Mouse (Mus musculus) embryonic facial prominence, embryonic 12.5 days (tissue): ENCODE data around the gene Icam5. TPM values are rescaled to one million over a fixed set of nuclear protein-coding genes. Genes with fewer than 3 reads are reported as not detected.
A peak's percentile ranks its signal among the peaks of the same experiment; 100 is the strongest.
"Not testable (repeated sequence)": the region's sequence is repeated elsewhere in the genome, so short reads cannot be mapped to it uniquely, and the experiment has no call there.

Experiments used
- ATAC-seq: fragments of 200-750 bp; cut with Nextera tagmentation; 2 replicates; pipeline ENCODE4 v1.8.0; 2017; ENCODE audit not compliant: insufficient number of reproducible peaks, insufficient read depth, low FRiP score, low TSS enrichment
- H3K27ac ChIP-seq: fragments of 300-500 bp; sonication (generic); 2 replicates; pipeline ENCODE4 v1.5.1; 2016; ENCODE audit warnings: mild to moderate bottlenecking
- H3K27me3 ChIP-seq: fragments of 300-500 bp; sonication (generic); 2 replicates; pipeline ENCODE4 v1.6.1; 2016; ENCODE audit warnings: mild to moderate bottlenecking, moderate library complexity
- H3K36me3 ChIP-seq: fragments of 300-500 bp; sonication (generic); 2 replicates; pipeline ENCODE4 v1.6.1; 2016; ENCODE audit warnings: mild to moderate bottlenecking
- H3K4me1 ChIP-seq: fragments of 300-500 bp; sonication (generic); 2 replicates; pipeline ENCODE4 v1.6.1; 2016
- H3K4me2 ChIP-seq: fragments of 300-500 bp; sonication (generic); replicated peaks from 2 replicates; pipeline ENCODE4 v1.6.1; 2016; ENCODE audit warnings: mild to moderate bottlenecking, moderate library complexity
- H3K4me3 ChIP-seq: fragments of 300-500 bp; sonication (generic); 2 replicates; pipeline ENCODE4 v1.5.1; 2016; ENCODE audit warnings: mild to moderate bottlenecking
- H3K9ac ChIP-seq: fragments of 300-500 bp; sonication (generic); 2 replicates; pipeline ENCODE4 v1.6.1; 2016; ENCODE audit warnings: mild to moderate bottlenecking, moderate library complexity
- H3K9me3 ChIP-seq: fragments of 300-500 bp; sonication (generic); 2 replicates; pipeline ENCODE4 v1.6.1; 2016; ENCODE audit warnings: mild to moderate bottlenecking, moderate library complexity
- WGBS: fragments of 180-500 bp; shearing (Covaris S2); methylation state at CpG from one replicate; pipeline ENCODE4 v1.1.7; 2016; 5-methylcytosine and 5-hydroxymethylcytosine counted together
- polyA plus RNA-seq: library from polyadenylated mRNA; unstranded; fragments of >200 nt; fragmentation: Nextera tagmentation; extraction: Ambion mirVana; gene quantifications from 2 replicates; pipeline ENCODE4 v1.2.1, GENCODE M21; 2016

The Icam5 gene
- polyA plus RNA-seq, 1 experiment from 2014 or later, result 0.23 TPM

DNA sequence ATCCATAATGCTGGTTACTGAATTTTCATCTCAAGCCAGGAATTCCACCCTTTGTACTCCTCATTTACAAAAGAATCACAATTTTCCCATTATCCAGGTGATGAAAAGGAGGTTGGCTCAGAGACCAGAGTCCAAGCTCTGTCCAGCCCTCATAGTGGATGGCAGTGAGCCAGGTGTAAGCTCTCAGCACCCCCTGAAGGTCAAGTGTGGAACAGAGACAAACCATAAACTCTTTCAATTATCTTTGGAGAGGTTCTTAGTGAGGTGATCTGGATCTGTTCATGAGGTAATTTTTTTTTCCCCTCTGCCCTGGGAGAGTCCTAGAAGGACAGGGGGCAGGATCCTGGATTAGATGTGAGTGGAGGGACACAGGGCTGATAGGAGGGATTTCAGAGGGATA lies 31.1 kb upstream of the Icam5 start:
- no peak overlapping the region for H3K9ac ChIP-seq
- H3K4me2 ChIP-seq, result no peak overlapping the region
- H3K36me3 ChIP-seq, result peaks cover 15% of the 10 kb centered on the region
- no peaks in the 10 kb centered on the region for H3K27me3 ChIP-seq
- ATAC-seq, result no peak
- H3K4me3 ChIP-seq, result no peak overlapping the region
- H3K4me1 ChIP-seq, result peaks cover 4% of the 10 kb centered on the region
- no peaks in the 10 kb centered on the region for H3K9me3 ChIP-seq
- H3K27ac ChIP-seq, result no peak overlapping the region

DNA sequence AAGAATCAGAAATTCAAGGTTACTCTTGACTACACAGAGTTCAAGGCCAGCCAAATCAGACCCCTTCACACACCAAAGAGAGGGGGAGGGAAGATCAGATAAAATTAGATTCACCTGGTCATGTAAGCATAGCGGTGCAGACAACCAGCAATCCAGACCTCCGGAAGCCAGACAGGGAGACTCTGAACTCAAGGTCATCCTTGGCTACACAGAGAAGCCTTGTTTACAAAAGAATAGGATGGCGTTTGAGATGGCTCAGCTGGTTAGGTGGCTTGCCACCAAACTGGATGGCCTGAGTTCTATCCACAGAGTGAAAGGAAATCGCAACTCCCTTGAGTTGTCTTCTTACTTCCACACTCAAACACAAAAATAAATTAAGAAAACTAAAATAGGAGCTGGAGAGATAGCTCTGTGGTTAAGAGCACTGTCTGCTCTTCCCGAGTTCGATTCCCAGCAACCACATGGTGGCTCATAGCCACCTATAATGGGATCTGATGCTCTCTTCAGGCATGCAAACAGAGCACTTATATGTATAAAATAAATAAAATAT lies 30.1 kb upstream of the Icam5 start:
- no peak overlapping the region for H3K4me2 ChIP-seq
- H3K27me3 ChIP-seq, result no peaks in the 10 kb centered on the region
- H3K9me3 ChIP-seq, result no peaks in the 10 kb centered on the region
- no peak overlapping the region for H3K27ac ChIP-seq
- 67% methylated on average over 6 of the region's 6 CpGs for WGBS
- H3K4me3 ChIP-seq, result no peak overlapping the region
- no peak overlapping the region for H3K9ac ChIP-seq
- no peak for ATAC-seq
- peaks cover 24% of the 10 kb centered on the region for H3K36me3 ChIP-seq
- H3K4me1 ChIP-seq, result peaks cover 4% of the 10 kb centered on the region

- no peak for ATAC-seq
- Histone ChIP-seq H3K27ac (peak overlapping the region; percentile 83; the same call in 1 of the 2 replicates), H3K36me3 (peaks cover 29% of the 10 kb centered on the region), H3K27me3 (no peaks in the 10 kb centered on the region), H3K9me3 (no peaks in the 10 kb centered on the region), H3K4me1 (peaks cover 4% of the 10 kb centered on the region), H3K4me2 (peak overlapping the region; percentile 86), H3K9ac (peak overlapping the region; percentile 76), H3K4me3 (peak overlapping the region; percentile 92)
- 13% methylated on average over 7 of the region's 7 CpGs for whole genome bisulfite sequencing
Measured at GRCm38 (mm10) chr9:21002270-21002626, 29.6 kb upstream of the Icam5 start.

GRCm38 (mm10) chr9:21002627-21003551 lies 29.0 kb upstream of the Icam5 start, which contains the start of gene Mrpl4:
Gene Mrpl4 (plus strand): TSS chr9:21002738.
- H3K4me2 ChIP-seq, result peak within 1 kb of the TSS; percentile 86
- H3K9ac ChIP-seq, result peak within 1 kb of the TSS; percentile 76
- H3K4me3 ChIP-seq, result peak within 1 kb of the TSS; percentile 92
- H3K4me1 ChIP-seq, result peaks cover 4% of the 10 kb centered on the region
- H3K36me3 ChIP-seq, result peaks cover 35% of the 10 kb centered on the region
- no peaks in the 10 kb centered on the region for H3K9me3 ChIP-seq
- ATAC-seq, result peak; percentile 74
- under 1% methylated on average over 72 of the region's 72 CpGs for WGBS
- peak within 1 kb of the TSS; percentile 83 for H3K27ac ChIP-seq
- H3K27me3 ChIP-seq, result no peaks in the 10 kb centered on the region

DNA sequence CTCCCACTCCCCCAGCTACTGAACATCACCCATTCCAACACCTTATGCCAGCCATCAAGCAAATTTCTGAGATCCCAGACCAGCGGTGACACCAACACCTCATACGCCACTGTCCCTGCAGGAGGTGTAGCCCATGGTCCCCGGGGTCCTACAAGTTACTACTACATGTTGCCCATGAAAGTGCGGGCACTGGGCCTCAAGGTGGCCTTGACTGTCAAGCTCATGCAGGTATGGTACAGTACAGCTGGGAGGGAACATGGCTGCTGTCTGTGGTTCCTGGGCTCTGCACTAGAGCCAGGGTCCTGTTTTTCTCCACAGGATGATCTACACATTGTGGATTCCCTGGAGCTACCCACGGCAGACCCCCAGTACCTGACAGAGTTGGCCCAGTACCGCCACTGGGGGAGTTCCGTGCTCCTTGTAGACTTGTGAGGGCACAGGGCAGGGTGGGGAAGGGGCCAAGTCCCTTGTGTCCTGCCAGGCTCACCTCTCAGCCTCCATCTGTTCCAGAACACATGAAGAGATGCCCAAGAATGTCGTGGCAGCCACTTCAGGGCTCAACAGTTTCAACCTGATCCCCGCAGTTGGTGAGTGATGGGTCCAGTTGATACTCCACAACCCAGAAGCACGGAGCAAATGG lies 24.4 kb upstream of the Icam5 start:
- no peak overlapping the region for H3K27ac ChIP-seq
- no peak overlapping the region for H3K9ac ChIP-seq
- ATAC-seq, result no peak
- H3K4me2 ChIP-seq, result no peak overlapping the region
- H3K4me1 ChIP-seq, result peaks cover 4% of the 10 kb centered on the region
- no peaks in the 10 kb centered on the region for H3K9me3 ChIP-seq
- H3K36me3 ChIP-seq, result peaks cover 50% of the 10 kb centered on the region
- H3K4me3 ChIP-seq, result no peak overlapping the region
- WGBS, result 95% methylated on average over 10 of the region's 10 CpGs
- H3K27me3 ChIP-seq, result peaks cover 6% of the 10 kb centered on the region; the same call in 1 of the 2 replicates

GRCm38 (mm10) chr9:21008007-21008406 lies 23.9 kb upstream of the Icam5 start:
- ATAC-seq, result no peak
- Histone ChIP-seq H3K4me2 (no peak overlapping the region), H3K36me3 (peaks cover 50% of the 10 kb centered on the region), H3K27me3 (peaks cover 6% of the 10 kb centered on the region; the same call in 1 of the 2 replicates), H3K4me1 (peaks cover 4% of the 10 kb centered on the region), H3K9me3 (no peaks in the 10 kb centered on the region), H3K9ac (no peak overlapping the region), H3K27ac (no peak overlapping the region), H3K4me3 (no peak overlapping the region)
- 86% methylated on average over 7 of the region's 7 CpGs for WGBS

- no peak overlapping the region for H3K9ac ChIP-seq
- peaks cover 39% of the 10 kb centered on the region for H3K36me3 ChIP-seq
- H3K4me3 ChIP-seq, result no peak overlapping the region
- H3K27me3 ChIP-seq, result peaks cover 22% of the 10 kb centered on the region
- 74% methylated on average over 2 of the region's 2 CpGs for WGBS
- H3K9me3 ChIP-seq, result no peaks in the 10 kb centered on the region
- peaks cover 4% of the 10 kb centered on the region; the same call in 1 of the 2 replicates for H3K4me1 ChIP-seq
- no peak overlapping the region for H3K4me2 ChIP-seq
- ATAC-seq, result no peak
- no peak overlapping the region for H3K27ac ChIP-seq
Measured at GRCm38 (mm10) chr9:21010362-21010761, 21.5 kb upstream of the Icam5 start.

- not testable (repeated sequence) for H3K4me2 ChIP-seq, H3K4me1 ChIP-seq, H3K27ac ChIP-seq, ATAC-seq, H3K9me3 ChIP-seq, H3K4me3 ChIP-seq, H3K9ac ChIP-seq
- peaks cover 29% of the 10 kb centered on the region for H3K27me3 ChIP-seq
- 73% methylated on average over 9 of the region's 9 CpGs for WGBS
- peaks cover 33% of the 10 kb centered on the region for H3K36me3 ChIP-seq
Measured at GRCm38 (mm10) chr9:21010939-21011541, 20.8 kb upstream of the Icam5 start.

DNA sequence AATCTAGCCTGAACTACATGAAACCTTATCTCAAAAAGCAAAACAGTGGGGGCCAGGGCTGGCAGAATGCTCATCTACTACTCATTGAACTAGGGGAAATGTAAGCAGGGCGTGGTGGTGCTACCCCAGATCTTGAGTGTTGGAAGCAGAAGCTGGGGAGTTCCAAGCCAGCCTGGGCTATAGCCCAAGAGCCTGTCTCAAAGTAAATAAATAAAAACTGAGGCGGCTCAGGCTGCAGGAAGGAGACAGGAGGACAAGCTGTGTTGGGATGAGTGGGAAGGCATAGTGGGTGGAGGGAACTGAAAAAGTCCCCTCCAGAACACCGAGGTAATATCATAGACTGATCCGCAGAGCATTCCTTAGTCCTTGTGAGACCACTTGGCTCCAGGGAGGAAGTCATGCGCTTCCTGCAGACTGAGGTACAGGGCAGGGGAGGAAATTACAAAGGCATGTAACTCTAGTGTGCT lies 20.0 kb upstream of the Icam5 start:
- ATAC-seq, result no peak
- no peak overlapping the region for H3K4me3 ChIP-seq
- H3K9ac ChIP-seq, result no peak overlapping the region
- H3K27ac ChIP-seq, result 0 out of 2 replicates have a peak overlapping the region, but pooled peaks have one; percentile 11
- no peaks in the 10 kb centered on the region for H3K9me3 ChIP-seq
- H3K4me1 ChIP-seq, result peaks cover 8% of the 10 kb centered on the region
- peaks cover 25% of the 10 kb centered on the region for H3K36me3 ChIP-seq
- H3K4me2 ChIP-seq, result no peak overlapping the region
- WGBS, result 59% methylated on average over 5 of the region's 5 CpGs
- peaks cover 37% of the 10 kb centered on the region for H3K27me3 ChIP-seq

DNA sequence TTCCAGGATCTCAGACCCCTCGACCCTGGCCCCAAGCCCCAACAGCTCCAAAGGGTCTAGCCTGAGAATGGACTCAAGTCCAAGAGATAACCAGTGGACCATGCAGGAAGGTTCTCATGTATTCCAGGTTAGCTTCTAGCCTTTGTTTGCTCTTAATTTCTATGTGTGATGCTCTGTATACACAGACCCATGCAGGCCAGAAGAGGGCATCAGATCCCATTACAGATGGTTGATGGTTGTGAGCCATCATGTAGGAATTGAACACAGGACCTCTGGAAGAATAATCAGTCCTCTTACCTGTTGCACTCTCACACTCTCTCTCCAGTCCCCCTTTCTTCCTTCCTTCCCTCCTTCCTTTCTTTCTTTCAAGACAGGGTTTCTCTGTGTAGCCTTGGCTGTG lies 19.5 kb upstream of the Icam5 start:
- Histone ChIP-seq H3K4me1 (peaks cover 8% of the 10 kb centered on the region), H3K9me3 (no peaks in the 10 kb centered on the region), H3K4me2 (no peak overlapping the region), H3K9ac (no peak overlapping the region), H3K27me3 (peaks cover 42% of the 10 kb centered on the region), H3K27ac (no peak overlapping the region), H3K36me3 (peaks cover 20% of the 10 kb centered on the region), H3K4me3 (no peak overlapping the region)
- ATAC-seq, result no peak
- WGBS, result 39% methylated on average over 1 of the region's 1 CpGs
